Mouse (Mus musculus): ENCODE measurements around the gene Gatc. TPM values are rescaled to one million over a fixed set of nuclear protein-coding genes. Genes with fewer than 3 reads are reported as not detected.

Gatc gene
- polyA plus RNA-seq, 1 experiment from 2014 or later, result 20.6 TPM

GRCm38 (mm10) chr5:115300792-115301614 lies 40.0 kb downstream of the Gatc start, which contains the start of gene Dynll1:
Gene Dynll1 (minus strand): TSS chr5:115300999.
- peak; percentile 95 for ATAC-seq
- peak within 1 kb of the TSS; percentile 95 for H3K27ac ChIP-seq
- peak within 1 kb of the TSS; percentile 95 for H3K4me2 ChIP-seq
- 2% methylated on average over 63 of the region's 66 CpGs for WGBS (ENCODE audit: insufficient replicate concordance)
- peak within 1 kb of the TSS; percentile 97 for H3K9ac ChIP-seq
- peaks cover 36% of the 10 kb centered on the region for H3K36me3 ChIP-seq
- peak within 1 kb of the TSS; percentile 89 for H3K4me3 ChIP-seq
- H3K9me3 ChIP-seq (replicated peaks), result no peaks in the 10 kb centered on the region
- no peaks in the 10 kb centered on the region for H3K27me3 ChIP-seq (replicated peaks)
- H3K4me1 ChIP-seq, result peaks cover 49% of the 10 kb centered on the region

GRCm38 (mm10) chr5:115300035-115300744 lies 40.8 kb downstream of the Gatc start:
- Histone ChIP-seq H3K9ac (peak overlapping the region; percentile 97), H3K4me1 (peaks cover 57% of the 10 kb centered on the region), H3K4me3 (peak overlapping the region; percentile 89), H3K4me2 (peak overlapping the region; percentile 95), H3K27ac (peak overlapping the region; percentile 95), H3K27me3 (replicated peaks) (no peaks in the 10 kb centered on the region), H3K36me3 (peaks cover 44% of the 10 kb centered on the region), H3K9me3 (replicated peaks) (no peaks in the 10 kb centered on the region)
- peak; percentile 31; the same call in 1 of the 2 replicates for ATAC-seq
- 2% methylated on average over 46 of the region's 46 CpGs for whole genome bisulfite sequencing (ENCODE audit: insufficient replicate concordance)

GRCm38 (mm10) chr5:115296347-115296746 lies 44.6 kb downstream of the Gatc start:
- WGBS (ENCODE audit: insufficient replicate concordance), result 54% methylated on average over 10 of the region's 10 CpGs
- Histone ChIP-seq H3K27ac (peak overlapping the region; percentile 80), H3K36me3 (peaks cover 78% of the 10 kb centered on the region), H3K4me1 (peaks cover 50% of the 10 kb centered on the region), H3K27me3 (replicated peaks) (no peaks in the 10 kb centered on the region), H3K9ac (peak overlapping the region; percentile 51), H3K9me3 (replicated peaks) (no peaks in the 10 kb centered on the region), H3K4me2 (peak overlapping the region; percentile 43), H3K4me3 (peak overlapping the region; percentile 8; the same call in 1 of the 2 replicates)
- ATAC-seq, result no peak

GRCm38 (mm10) chr5:115294173-115294572 lies 46.8 kb downstream of the Gatc start:
- H3K36me3 ChIP-seq, result peaks cover 94% of the 10 kb centered on the region
- H3K4me2 ChIP-seq, result no peak overlapping the region
- peaks cover 40% of the 10 kb centered on the region for H3K4me1 ChIP-seq
- ATAC-seq, result no peak
- H3K27ac ChIP-seq, result no peak overlapping the region
- H3K9ac ChIP-seq, result no peak overlapping the region
- no peaks in the 10 kb centered on the region for H3K9me3 ChIP-seq (replicated peaks)
- H3K27me3 ChIP-seq (replicated peaks), result no peaks in the 10 kb centered on the region
- WGBS (ENCODE audit: insufficient replicate concordance), result 85% methylated on average over 8 of the region's 8 CpGs
- no peak overlapping the region for H3K4me3 ChIP-seq

- WGBS (ENCODE audit: insufficient replicate concordance), result 89% methylated on average over 3 of the region's 3 CpGs
- H3K4me1 ChIP-seq, result peaks cover 37% of the 10 kb centered on the region
- peaks cover 62% of the 10 kb centered on the region for H3K36me3 ChIP-seq
- no peak overlapping the region for H3K9ac ChIP-seq
- no peak overlapping the region for H3K27ac ChIP-seq
- peak; percentile 47; the same call in 1 of the 2 replicates for ATAC-seq
- H3K4me2 ChIP-seq, result no peak overlapping the region
- no peaks in the 10 kb centered on the region for H3K9me3 ChIP-seq (replicated peaks)
- no peaks in the 10 kb centered on the region for H3K27me3 ChIP-seq (replicated peaks)
- no peak overlapping the region for H3K4me3 ChIP-seq
Measured at GRCm38 (mm10) chr5:115284735-115285134, 56.2 kb downstream of the Gatc start.

Other genes with a start within 250 kb of the Gatc start
- 12.2 and 15.1 TPM in 2 replicates for gene Gm10401, start 242.9 kb downstream of the Gatc start, polyA plus RNA-seq (2016; fragmentation: Nextera tagmentation; extraction: Ambion mirVana)
- 43.9 and 51.1 TPM in 2 replicates for gene Acads, start 221.8 kb downstream of the Gatc start, polyA plus RNA-seq (2016; fragmentation: Nextera tagmentation; extraction: Ambion mirVana)
- 16.1 and 17.6 TPM in 2 replicates for gene Unc119b, start 206.2 kb downstream of the Gatc start, polyA plus RNA-seq (2016; fragmentation: Nextera tagmentation; extraction: Ambion mirVana)
- gene Mlec, start 183.0 kb downstream of the Gatc start, polyA plus RNA-seq (2016; fragmentation: Nextera tagmentation; extraction: Ambion mirVana), result 46.8 and 49.2 TPM in 2 replicates
- gene Cabp1, start 146.8 kb downstream of the Gatc start, polyA plus RNA-seq (2016; fragmentation: Nextera tagmentation; extraction: Ambion mirVana), result 0.20 and 0.36 TPM in 2 replicates
- gene Pop5, start 105.3 kb downstream of the Gatc start, polyA plus RNA-seq (2016; fragmentation: Nextera tagmentation; extraction: Ambion mirVana), result 140 and 143 TPM in 2 replicates
- 166 and 172 TPM in 2 replicates for gene Rnf10, start 68.3 kb downstream of the Gatc start, polyA plus RNA-seq (2016; fragmentation: Nextera tagmentation; extraction: Ambion mirVana)
- 43.3 and 46.2 TPM in 2 replicates for gene Coq5, start 61.5 kb downstream of the Gatc start, polyA plus RNA-seq (2016; fragmentation: Nextera tagmentation; extraction: Ambion mirVana)
- 825 and 857 TPM in 2 replicates for gene Dynll1, start 40.2 kb downstream of the Gatc start, polyA plus RNA-seq (2016; fragmentation: Nextera tagmentation; extraction: Ambion mirVana)
- 195 and 200 TPM in 2 replicates for gene Srsf9, start 14.0 kb downstream of the Gatc start, polyA plus RNA-seq (2016; fragmentation: Nextera tagmentation; extraction: Ambion mirVana)
- 43.8 and 45.9 TPM in 2 replicates for gene Triap1, start within 50 bp of the Gatc start, polyA plus RNA-seq (2016; fragmentation: Nextera tagmentation; extraction: Ambion mirVana)
- 783 and 814 TPM in 2 replicates for gene Cox6a1, start 7.8 kb upstream of the Gatc start, polyA plus RNA-seq (2016; fragmentation: Nextera tagmentation; extraction: Ambion mirVana)
- 2.5 and 2.7 TPM in 2 replicates for gene Msi1, start 88.4 kb upstream of the Gatc start, polyA plus RNA-seq (2016; fragmentation: Nextera tagmentation; extraction: Ambion mirVana)
- gene Pla2g1b, start 125.1 kb upstream of the Gatc start, polyA plus RNA-seq (2016; fragmentation: Nextera tagmentation; extraction: Ambion mirVana), result 0.42 and 0.69 TPM in 2 replicates
- 6.3 and 7.5 TPM in 2 replicates for gene Sirt4, start 143.5 kb upstream of the Gatc start, polyA plus RNA-seq (2016; fragmentation: Nextera tagmentation; extraction: Ambion mirVana)
- 17.4 and 20.1 TPM in 2 replicates for gene Pxn, start 165.5 kb upstream of the Gatc start, polyA plus RNA-seq (2016; fragmentation: Nextera tagmentation; extraction: Ambion mirVana)
- 1,698 and 1,725 TPM in 2 replicates for gene Rplp0, start 218.3 kb upstream of the Gatc start, polyA plus RNA-seq (2016; fragmentation: Nextera tagmentation; extraction: Ambion mirVana)
- gene Gcn1l1, start 224.1 kb upstream of the Gatc start, polyA plus RNA-seq (2016; fragmentation: Nextera tagmentation; extraction: Ambion mirVana), result 36.7 and 38.0 TPM in 2 replicates